Mouse (Mus musculus) embryonic facial prominence, embryonic 13.5 days (tissue): Measurements from ENCODE around the gene Ciapin1. TPM values are rescaled to one million over a fixed set of nuclear protein-coding genes. Genes with fewer than 3 reads are reported as not detected.

ENCODE experiments used
- ATAC-seq: fragments of 200-750 bp; cut with Nextera tagmentation; 2 replicates; pipeline ENCODE4 v1.8.0; 2017; ENCODE audit warnings: low read depth; ENCODE audit not compliant: insufficient number of reproducible peaks, insufficient read depth, low FRiP score, low TSS enrichment
- H3K27ac ChIP-seq: fragments of 300-500 bp; sonication (generic); 2 replicates; pipeline ENCODE4 v1.5.1; 2015; ENCODE audit warnings: moderate library complexity, mild to moderate bottlenecking, inconsistent platforms
- H3K27me3 ChIP-seq: fragments of 300-500 bp; sonication (generic); 2 replicates; pipeline ENCODE4 v1.6.1; 2015; ENCODE audit warnings: mild to moderate bottlenecking, inconsistent platforms
- H3K36me3 ChIP-seq: fragments of 300-500 bp; sonication (generic); 2 replicates; pipeline ENCODE4 v1.6.1; 2015; ENCODE audit warnings: mild to moderate bottlenecking, inconsistent platforms
- H3K4me1 ChIP-seq: fragments of 300-500 bp; sonication (generic); 2 replicates; pipeline ENCODE4 v1.6.1; 2015; ENCODE audit warnings: inconsistent platforms
- H3K4me2 ChIP-seq: fragments of 300-500 bp; sonication (generic); 2 replicates; pipeline ENCODE4 v1.6.1; 2015; ENCODE audit warnings: moderate library complexity, mild to moderate bottlenecking, inconsistent platforms
- H3K4me3 ChIP-seq: fragments of 300-500 bp; sonication (generic); 2 replicates; pipeline ENCODE4 v1.5.1; 2015; ENCODE audit warnings: mild to moderate bottlenecking, inconsistent platforms
- H3K9ac ChIP-seq: fragments of 300-500 bp; sonication (generic); 2 replicates; pipeline ENCODE4 v1.6.1; 2015; ENCODE audit warnings: mild to moderate bottlenecking, inconsistent platforms
- H3K9me3 ChIP-seq: fragments of 300-500 bp; sonication (generic); 2 replicates; pipeline ENCODE4 v1.6.1; 2016; ENCODE audit warnings: inconsistent platforms
- WGBS: fragments of 180-500 bp; shearing (Covaris S2); methylation state at CpG from one replicate; pipeline ENCODE4 v1.1.7; 2015; ENCODE audit warnings: mixed read lengths; 5-methylcytosine and 5-hydroxymethylcytosine counted together
- polyA plus RNA-seq: library from polyadenylated mRNA; unstranded; fragments of >200 nt; fragmentation: Nextera tagmentation; extraction: Ambion mirVana; gene quantifications from 2 replicates; pipeline ENCODE4 v1.2.1, GENCODE M21; 2015

Gene Ciapin1
- polyA plus RNA-seq, 1 experiment from 2014 or later: 123 TPM

DNA sequence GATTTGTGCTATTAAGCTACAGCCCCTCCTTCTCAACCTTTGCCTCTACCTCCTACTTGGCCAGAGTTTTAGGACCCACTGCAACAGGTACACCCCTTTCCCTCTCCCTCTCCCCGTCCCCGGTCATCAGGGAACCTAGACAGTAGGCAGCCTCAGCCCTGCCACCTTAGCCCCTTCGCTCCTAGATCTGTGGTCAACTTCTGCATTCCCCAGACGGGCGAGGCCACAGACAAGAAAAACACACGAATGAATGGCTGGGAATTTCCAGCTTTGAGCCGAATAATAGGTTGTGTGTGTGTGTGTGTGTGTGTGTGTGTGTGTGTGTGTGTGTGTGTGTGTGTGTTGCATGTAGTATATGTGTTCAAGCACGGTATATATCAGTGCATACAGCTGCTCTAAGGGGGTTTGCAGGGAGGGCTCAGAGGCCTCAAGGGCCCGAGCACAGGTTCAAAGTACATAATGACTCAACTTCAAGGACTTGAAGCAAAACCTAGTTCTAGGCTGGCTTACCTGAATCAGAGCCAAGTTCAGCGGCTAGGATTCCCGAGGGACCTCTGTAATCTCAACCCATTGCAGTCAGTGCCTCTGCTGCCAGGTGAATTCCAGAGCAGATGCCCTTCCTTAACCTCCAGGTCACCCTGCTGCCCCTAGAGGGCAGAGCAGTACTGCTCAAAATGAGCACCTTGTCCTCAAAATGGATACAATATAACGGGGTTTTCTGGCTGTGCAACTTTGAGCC lies 52.7 kb downstream of the Ciapin1 start:
- Histone ChIP-seq H3K27ac (no peak overlapping the region), H3K27me3 (no peaks in the 10 kb centered on the region), H3K4me1 (peaks cover 21% of the 10 kb centered on the region), H3K9ac (no peak overlapping the region), H3K9me3 (no peaks in the 10 kb centered on the region), H3K36me3 (no peaks in the 10 kb centered on the region), H3K4me3 (no peak overlapping the region), H3K4me2 (no peak overlapping the region)
- 60% methylated on average over 12 of the region's 12 CpGs for WGBS
- no peak for ATAC-seq

DNA sequence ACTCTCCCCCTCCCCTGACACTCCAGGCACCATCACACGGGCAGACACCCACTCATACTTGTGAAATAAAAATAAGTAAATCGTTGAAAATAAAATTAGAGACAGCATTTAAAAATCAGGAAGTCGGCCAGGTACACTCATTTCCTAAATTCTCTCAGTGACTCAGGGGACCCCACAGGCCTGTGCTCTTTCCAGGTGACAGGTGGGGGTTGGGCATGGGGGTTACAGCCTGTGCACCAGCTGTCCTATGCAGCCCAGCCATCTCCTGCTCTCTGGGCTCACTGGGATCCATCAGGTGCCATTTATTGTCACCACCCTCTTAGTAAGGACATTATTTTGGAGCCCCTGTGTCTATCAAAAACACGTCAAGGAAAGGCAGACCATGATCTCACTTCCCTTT lies 54.3 kb downstream of the Ciapin1 start:
- H3K9ac ChIP-seq: no peak overlapping the region
- H3K4me1 ChIP-seq: peaks cover 26% of the 10 kb centered on the region
- H3K36me3 ChIP-seq: no peaks in the 10 kb centered on the region
- WGBS: 68% methylated on average over 4 of the region's 4 CpGs
- no peaks in the 10 kb centered on the region for H3K27me3 ChIP-seq
- ATAC-seq: no peak
- H3K4me3 ChIP-seq: no peak overlapping the region
- H3K9me3 ChIP-seq: no peaks in the 10 kb centered on the region
- H3K4me2 ChIP-seq: no peak overlapping the region
- H3K27ac ChIP-seq: no peak overlapping the region

DNA sequence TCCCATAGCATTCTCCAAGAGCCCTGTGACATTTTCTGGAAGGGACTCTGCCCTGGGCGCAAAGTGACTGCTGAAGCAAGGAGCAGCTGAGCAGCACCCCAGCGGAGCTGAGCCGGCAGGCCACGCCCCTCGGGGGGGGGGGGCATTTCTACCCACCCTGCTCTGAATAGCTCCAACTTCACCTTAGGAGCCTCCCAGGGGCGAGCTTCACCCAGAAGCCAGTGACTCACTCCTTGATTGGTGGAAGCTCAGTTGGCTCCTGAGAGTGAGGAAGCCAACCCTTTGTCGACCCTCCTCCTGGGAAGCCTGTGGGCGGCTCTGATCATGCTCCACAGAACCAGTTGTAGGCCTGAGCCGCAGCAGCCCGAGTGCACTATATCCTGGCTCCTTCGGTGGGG lies 56.3 kb downstream of the Ciapin1 start:
- no peaks in the 10 kb centered on the region for H3K27me3 ChIP-seq
- no peak overlapping the region for H3K27ac ChIP-seq
- peaks cover 30% of the 10 kb centered on the region for H3K4me1 ChIP-seq
- peak overlapping the region; percentile 12 for H3K9ac ChIP-seq
- peak overlapping the region; percentile 37 for H3K4me2 ChIP-seq
- H3K4me3 ChIP-seq: no peak overlapping the region
- no peaks in the 10 kb centered on the region for H3K36me3 ChIP-seq
- peak; percentile 11; the same call in 1 of the 2 replicates for ATAC-seq
- no peaks in the 10 kb centered on the region for H3K9me3 ChIP-seq
- 7% methylated on average over 11 of the region's 11 CpGs for WGBS

DNA sequence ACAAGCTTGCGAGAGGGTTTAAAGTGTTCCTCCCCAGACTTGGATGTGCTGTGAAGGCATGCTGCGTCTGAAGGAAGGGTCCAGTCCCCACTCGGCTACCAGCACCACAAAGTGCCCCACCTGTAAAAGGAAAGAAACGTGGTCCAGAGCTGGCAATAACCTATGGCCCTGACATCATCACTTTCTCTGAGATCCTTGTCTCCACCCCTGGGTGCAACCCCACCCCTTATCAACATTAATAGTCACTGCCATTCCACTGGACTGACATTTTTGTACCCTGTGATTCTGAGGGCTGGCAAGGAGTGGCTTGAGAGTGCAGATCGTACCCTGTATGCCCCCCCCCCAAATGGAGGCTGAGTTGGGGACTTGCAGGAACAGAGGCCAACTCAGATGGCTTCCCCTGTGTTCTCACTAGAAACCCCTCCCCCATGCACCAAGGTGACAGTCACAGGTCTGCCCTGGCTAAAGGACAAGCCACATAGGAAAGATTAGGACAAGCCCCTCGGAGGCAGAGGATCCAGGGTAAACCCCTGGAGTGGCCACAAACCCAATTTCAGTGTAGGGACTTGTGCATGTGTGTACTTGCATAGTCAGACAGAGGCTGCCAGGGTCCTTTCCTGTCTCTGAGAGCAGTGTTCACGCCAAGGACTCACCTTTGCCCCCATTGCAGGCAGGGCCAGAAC lies 56.9 kb downstream of the Ciapin1 start:
- Histone ChIP-seq H3K4me3 (no peak overlapping the region), H3K9ac (peak overlapping the region; percentile 12; the same call in 1 of the 2 replicates), H3K36me3 (no peaks in the 10 kb centered on the region), H3K9me3 (no peaks in the 10 kb centered on the region), H3K27ac (no peak overlapping the region), H3K4me2 (peak overlapping the region; percentile 37), H3K4me1 (peaks cover 30% of the 10 kb centered on the region), H3K27me3 (no peaks in the 10 kb centered on the region)
- ATAC-seq: no peak
- WGBS: 55% methylated on average over 7 of the region's 7 CpGs

DNA sequence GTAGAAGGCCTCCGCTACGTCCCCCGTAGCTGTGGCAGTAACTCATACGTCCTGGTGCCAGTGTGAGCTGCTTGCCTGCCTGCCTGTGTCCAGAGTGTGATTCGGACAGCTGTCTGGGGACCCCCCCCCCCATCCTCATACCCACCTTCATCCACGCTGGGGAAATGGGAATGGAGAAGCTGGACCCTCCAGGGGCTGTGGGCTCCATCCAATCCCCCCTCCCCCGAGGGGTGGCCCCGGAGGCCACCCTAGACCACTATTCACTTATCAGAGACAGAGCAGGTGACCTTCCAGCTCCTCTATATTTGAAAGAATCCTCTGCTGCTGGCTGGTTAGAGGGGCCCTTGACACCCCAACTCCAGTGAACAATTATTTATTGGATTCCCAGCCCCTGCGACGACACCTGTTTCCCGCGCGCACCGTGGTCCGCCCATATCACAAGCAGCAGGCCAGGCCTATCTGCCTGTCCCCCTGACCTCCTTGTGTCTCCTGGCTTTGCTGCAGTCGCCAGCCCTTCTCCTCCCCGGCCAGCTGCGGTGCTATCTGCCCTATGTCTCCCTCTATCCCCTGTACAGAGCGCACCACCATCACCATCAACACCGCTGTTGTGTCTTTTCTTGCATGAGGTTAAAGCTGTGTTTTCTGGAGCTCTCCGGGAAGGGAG lies 57.5 kb downstream of the Ciapin1 start:
- WGBS: 80% methylated on average over 21 of the region's 21 CpGs
- H3K4me2 ChIP-seq: no peak overlapping the region
- no peak for ATAC-seq
- H3K9ac ChIP-seq: no peak overlapping the region
- H3K9me3 ChIP-seq: no peaks in the 10 kb centered on the region
- no peaks in the 10 kb centered on the region; the same call in 1 of the 2 replicates for H3K27me3 ChIP-seq
- H3K36me3 ChIP-seq: no peaks in the 10 kb centered on the region
- no peak overlapping the region for H3K27ac ChIP-seq
- no peak overlapping the region for H3K4me3 ChIP-seq
- H3K4me1 ChIP-seq: peaks cover 30% of the 10 kb centered on the region

DNA sequence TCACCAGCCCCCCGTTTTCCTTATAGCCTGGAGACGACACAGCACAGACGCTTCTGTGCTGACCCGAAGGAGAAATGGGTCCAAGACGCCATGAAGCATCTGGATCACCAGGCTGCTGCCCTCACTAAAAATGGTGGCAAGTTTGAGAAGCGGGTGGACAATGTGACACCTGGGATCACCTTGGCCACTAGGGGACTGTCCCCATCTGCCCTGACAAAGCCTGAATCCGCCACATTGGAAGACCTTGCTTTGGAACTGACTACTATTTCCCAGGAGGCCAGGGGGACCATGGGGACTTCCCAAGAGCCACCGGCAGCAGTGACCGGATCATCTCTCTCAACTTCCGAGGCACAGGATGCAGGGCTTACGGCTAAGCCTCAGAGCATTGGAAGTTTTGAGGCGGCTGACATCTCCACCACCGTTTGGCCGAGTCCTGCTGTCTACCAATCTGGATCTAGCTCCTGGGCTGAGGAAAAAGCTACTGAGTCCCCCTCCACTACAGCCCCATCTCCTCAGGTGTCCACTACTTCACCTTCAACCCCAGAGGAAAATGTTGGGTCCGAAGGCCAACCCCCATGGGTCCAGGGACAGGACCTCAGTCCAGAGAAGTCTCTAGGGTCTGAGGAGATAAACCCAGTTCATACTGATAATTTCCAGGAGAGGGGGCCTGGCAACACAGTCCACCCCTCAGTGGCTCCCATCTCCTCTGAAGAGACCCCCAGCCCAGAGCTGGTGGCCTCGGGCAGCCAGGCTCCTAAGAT lies 58.4 kb downstream of the Ciapin1 start:
- H3K4me3 ChIP-seq: no peak overlapping the region
- H3K36me3 ChIP-seq: no peaks in the 10 kb centered on the region
- no peak overlapping the region for H3K27ac ChIP-seq
- no peaks in the 10 kb centered on the region for H3K9me3 ChIP-seq
- no peak for ATAC-seq
- no peak overlapping the region for H3K9ac ChIP-seq
- 90% methylated on average over 16 of the region's 16 CpGs for WGBS
- no peak overlapping the region for H3K4me2 ChIP-seq
- H3K27me3 ChIP-seq: peaks cover 5% of the 10 kb centered on the region; the same call in 1 of the 2 replicates
- peaks cover 30% of the 10 kb centered on the region for H3K4me1 ChIP-seq

GRCm38 (mm10) chr8:94778895-94779533 lies 59.1 kb downstream of the Ciapin1 start:
- WGBS: 59% methylated on average over 10 of the region's 10 CpGs
- no peak overlapping the region for H3K27ac ChIP-seq
- no peak for ATAC-seq

DNA sequence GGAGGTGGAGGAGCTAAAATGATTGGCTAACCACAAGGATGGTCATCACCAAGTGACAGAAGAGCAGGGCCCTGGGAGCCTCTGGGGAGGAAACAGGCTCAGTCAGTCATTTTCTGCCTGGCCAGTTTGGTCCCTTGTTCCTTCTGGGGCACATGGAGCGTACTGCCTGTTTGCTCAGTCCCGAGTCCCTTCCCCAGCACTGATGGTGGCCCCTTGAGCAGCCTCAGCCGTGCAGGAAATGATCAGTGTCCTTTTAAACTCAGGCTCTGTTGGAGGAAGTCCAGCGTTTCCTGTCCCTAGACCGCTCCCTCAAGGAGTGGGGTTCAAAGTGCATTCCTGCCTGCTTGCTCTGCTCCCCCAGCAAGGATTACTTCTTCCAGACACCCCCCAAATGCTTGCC lies 59.7 kb downstream of the Ciapin1 start:
- Histone ChIP-seq H3K27me3 (peaks cover 17% of the 10 kb centered on the region), H3K4me3 (no peak overlapping the region), H3K9ac (peak overlapping the region; percentile 27; the same call in 1 of the 2 replicates), H3K4me2 (no peak overlapping the region), H3K4me1 (peaks cover 32% of the 10 kb centered on the region), H3K9me3 (no peaks in the 10 kb centered on the region), H3K27ac (peak overlapping the region; percentile 33; the same call in 1 of the 2 replicates), H3K36me3 (no peaks in the 10 kb centered on the region)
- WGBS: 36% methylated on average over 5 of the region's 5 CpGs
- ATAC-seq: no peak; the same call in 1 of the 2 replicates

More at GRCm38 (mm10) chr8:94778895-94779533, 59.1 kb downstream of the Ciapin1 start:
- H3K9ac ChIP-seq: peak overlapping the region; percentile 27; the same call in 1 of the 2 replicates
- H3K27me3 ChIP-seq: peaks cover 11% of the 10 kb centered on the region
- H3K4me2 ChIP-seq: no peak overlapping the region
- no peak overlapping the region for H3K4me3 ChIP-seq
- peaks cover 28% of the 10 kb centered on the region for H3K4me1 ChIP-seq
- no peaks in the 10 kb centered on the region for H3K9me3 ChIP-seq
- H3K36me3 ChIP-seq: no peaks in the 10 kb centered on the region

- H3K4me2 ChIP-seq: no peak overlapping the region
- H3K4me1 ChIP-seq: peaks cover 37% of the 10 kb centered on the region
- no peaks in the 10 kb centered on the region for H3K9me3 ChIP-seq
- H3K36me3 ChIP-seq: no peaks in the 10 kb centered on the region
- 0 out of 2 replicates have a peak overlapping the region, but pooled peaks have one; percentile 27 for H3K9ac ChIP-seq
- H3K27me3 ChIP-seq: peaks cover 21% of the 10 kb centered on the region
- WGBS: 58% methylated on average over 10 of the region's 10 CpGs
- H3K4me3 ChIP-seq: no peak overlapping the region
- peak overlapping the region; percentile 33; the same call in 1 of the 2 replicates for H3K27ac ChIP-seq
- ATAC-seq: no peak
Measured at GRCm38 (mm10) chr8:94778036-94778435, 60.1 kb downstream of the Ciapin1 start.

DNA sequence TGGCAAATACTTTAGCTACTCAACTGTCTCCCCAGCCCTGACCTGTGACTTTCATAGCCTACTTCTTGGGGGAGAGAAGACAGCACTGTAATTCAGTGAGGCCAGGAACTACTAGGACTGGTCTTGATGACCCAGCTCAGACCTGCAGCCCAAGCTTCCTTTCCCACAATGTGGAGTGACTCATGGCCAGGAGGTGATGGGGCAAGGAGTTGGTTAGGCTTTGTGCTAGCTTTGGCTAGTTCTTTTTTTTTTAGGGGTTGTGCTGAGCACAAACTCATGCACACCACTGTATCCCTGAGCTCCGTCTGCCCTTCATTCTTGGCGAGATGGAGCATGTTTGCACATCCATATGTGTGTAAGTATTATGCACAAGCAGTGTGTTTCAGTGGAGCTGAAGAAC lies 61.8 kb downstream of the Ciapin1 start:
- Histone ChIP-seq H3K4me3 (no peak overlapping the region), H3K27ac (no peak overlapping the region), H3K9me3 (no peaks in the 10 kb centered on the region), H3K4me1 (peaks cover 44% of the 10 kb centered on the region), H3K27me3 (peaks cover 37% of the 10 kb centered on the region), H3K36me3 (no peaks in the 10 kb centered on the region), H3K9ac (no peak overlapping the region), H3K4me2 (no peak overlapping the region)
- WGBS: 66% methylated on average over 2 of the region's 2 CpGs
- ATAC-seq: no peak

- Histone ChIP-seq H3K9me3 (no peaks in the 10 kb centered on the region), H3K4me3 (no peak overlapping the region), H3K9ac (no peak overlapping the region), H3K4me2 (no peak overlapping the region), H3K4me1 (peaks cover 50% of the 10 kb centered on the region), H3K27me3 (peaks cover 55% of the 10 kb centered on the region), H3K27ac (no peak overlapping the region), H3K36me3 (no peaks in the 10 kb centered on the region)
- WGBS: 73% methylated on average over 1 of the region's 1 CpGs
- ATAC-seq: no peak
Measured at GRCm38 (mm10) chr8:94774601-94775000, 63.6 kb downstream of the Ciapin1 start.
